Mouse (Mus musculus) cortical plate, adult 2 months (tissue): ENCODE results near the gene Knstrn. TPM values are rescaled to one million over a fixed set of nuclear protein-coding genes. Genes with fewer than 3 reads are reported as not detected.

ENCODE experiments used
- H3K27ac ChIP-seq: fragments of 200-500 bp; 2 replicates; pipeline ENCODE4 v1.5.1; 2012; ENCODE audit warnings: low read length, control low read depth, inconsistent platforms; ENCODE audit not compliant: insufficient read depth
- H3K4me1 ChIP-seq: fragments of 200-500 bp; 2 replicates; pipeline ENCODE4 v1.6.1; 2011; ENCODE audit warnings: low read length; ENCODE audit not compliant: control insufficient read depth, insufficient read depth
- H3K4me3 ChIP-seq: fragments of 200-500 bp; 2 replicates; pipeline ENCODE4 v1.5.1; 2011; ENCODE audit warnings: mild to moderate bottlenecking, low read length, control low read depth; ENCODE audit not compliant: insufficient read depth
- CTCF ChIP-seq: fragments of 200-500 bp; IDR thresholded peaks from 2 replicates; pipeline ENCODE4 v1.5.1; 2011; ENCODE audit warnings: mild to moderate bottlenecking, control low read depth, low read length; ENCODE audit not compliant: insufficient read depth; ENCODE audit errors: extremely low read depth
- POLR2A ChIP-seq: fragments of 200-500 bp; IDR thresholded peaks from 2 replicates; pipeline ENCODE4 v1.6.1; 2011; ENCODE audit warnings: mild to moderate bottlenecking, low read length, control low read depth; ENCODE audit not compliant: insufficient read depth; ENCODE audit errors: extremely low read depth
- polyA plus RNA-seq: library from polyadenylated mRNA; depleted of rRNA; stranded (reverse); fragments of >200 nt; gene quantifications from 2 replicates; pipeline ENCODE4 v1.2.3, GENCODE M21; 2012

Knstrn gene
- polyA plus RNA-seq, 1 experiment = 1.9 TPM

DNA sequence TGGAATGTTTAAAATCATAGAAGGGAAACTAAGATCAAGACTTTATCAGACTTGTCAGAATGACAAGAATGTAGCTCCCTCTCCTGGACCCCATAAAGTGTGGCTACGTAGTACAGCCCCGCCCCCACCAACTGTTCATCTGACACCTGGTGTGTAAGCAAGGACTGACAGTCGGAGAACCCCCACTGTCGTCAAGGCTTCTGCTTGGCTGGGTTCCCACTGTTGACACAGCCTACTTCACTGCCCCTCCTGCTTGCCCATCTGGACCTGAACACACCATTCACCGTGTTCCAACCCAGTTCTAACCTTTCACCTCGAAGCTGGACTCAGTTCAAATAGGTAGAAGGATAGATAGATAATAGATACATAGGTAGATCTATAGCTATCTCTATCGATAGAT, 32.4 kb downstream of the Knstrn start:
- Histone ChIP-seq H3K4me3 (no peak overlapping the region), H3K4me1 (no peaks in the 10 kb centered on the region), H3K27ac (no peak overlapping the region)
- TF ChIP-seq POLR2A = no peak

DNA sequence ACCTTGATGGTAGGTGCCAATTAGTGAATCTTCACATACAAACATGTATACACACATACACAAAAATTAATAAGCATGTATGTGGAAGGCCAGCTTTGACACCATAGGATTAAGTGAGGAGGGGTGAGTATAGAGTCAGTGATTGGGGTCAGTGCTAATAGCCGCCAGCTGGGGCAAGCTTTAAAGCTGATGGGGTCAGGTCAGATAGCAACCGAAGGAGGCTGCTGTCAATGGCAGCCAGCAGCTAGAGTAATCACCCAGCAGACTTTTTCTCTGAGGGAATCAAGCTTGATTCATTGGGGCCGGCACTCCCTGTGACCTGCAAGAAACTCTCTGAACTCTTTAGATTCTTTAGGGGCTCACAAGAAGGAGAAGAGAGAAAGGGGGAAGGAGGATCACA, 38.0 kb downstream of the Knstrn start:
- Histone ChIP-seq H3K27ac (no peak overlapping the region), H3K4me3 (no peak overlapping the region), H3K4me1 (no peaks in the 10 kb centered on the region)
- TF ChIP-seq CTCF = no peak
- no peak for TF ChIP-seq POLR2A

DNA sequence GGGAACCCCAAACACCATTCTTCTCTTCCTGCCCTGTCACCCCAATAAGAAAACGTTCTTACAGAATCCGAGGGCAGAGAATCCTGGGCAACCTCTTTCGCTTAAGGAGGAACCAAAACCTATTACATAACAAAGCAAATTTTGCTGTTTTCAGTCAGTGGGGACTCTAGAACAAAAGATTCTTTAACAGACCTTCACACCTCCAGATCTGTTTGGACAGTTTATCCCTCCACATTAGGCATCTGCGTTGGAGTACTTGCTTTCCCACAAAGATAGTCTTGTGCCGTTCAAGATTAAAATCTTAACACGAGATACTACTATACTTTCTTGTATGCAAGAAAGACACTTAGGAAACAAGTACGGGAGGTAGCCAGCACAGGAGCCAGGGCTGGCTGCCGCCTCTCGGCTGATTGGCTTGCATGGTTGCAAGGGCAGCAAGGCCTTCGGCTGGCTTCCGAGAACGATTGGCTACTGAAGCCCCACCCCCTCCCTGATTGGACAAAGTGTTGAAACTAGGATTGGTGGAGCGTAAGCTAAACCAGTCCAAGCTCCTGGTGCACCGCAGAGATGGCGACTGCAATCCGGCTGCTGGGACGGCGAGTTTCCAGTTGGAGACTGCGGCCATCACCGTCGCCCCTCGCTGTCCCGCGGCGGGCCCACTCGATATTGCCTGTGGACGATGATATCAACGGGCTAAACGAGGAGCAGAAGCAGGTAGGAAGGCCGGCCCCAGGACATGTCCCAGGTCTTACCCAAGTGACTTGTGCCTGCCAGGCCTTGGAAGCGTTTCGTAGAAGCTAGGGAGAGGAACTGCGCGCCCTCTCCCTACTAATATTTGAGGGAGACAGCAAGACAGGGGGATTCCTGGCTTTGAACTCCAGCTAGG, 47.9 kb downstream of the Knstrn start, which contains the start of gene Ivd:
Gene Ivd, plus strand, starts transcription at position 501 of the 886 bp plus-strand sequence.
- TF ChIP-seq CTCF = no peak
- TF ChIP-seq POLR2A = peak; percentile 98
- Histone ChIP-seq H3K4me1 (no peaks in the 10 kb centered on the region), H3K4me3 (peak within 1 kb of the TSS; percentile 44), H3K27ac (no peak within 1 kb of the TSS; the same call in 1 of the 2 replicates)

DNA sequence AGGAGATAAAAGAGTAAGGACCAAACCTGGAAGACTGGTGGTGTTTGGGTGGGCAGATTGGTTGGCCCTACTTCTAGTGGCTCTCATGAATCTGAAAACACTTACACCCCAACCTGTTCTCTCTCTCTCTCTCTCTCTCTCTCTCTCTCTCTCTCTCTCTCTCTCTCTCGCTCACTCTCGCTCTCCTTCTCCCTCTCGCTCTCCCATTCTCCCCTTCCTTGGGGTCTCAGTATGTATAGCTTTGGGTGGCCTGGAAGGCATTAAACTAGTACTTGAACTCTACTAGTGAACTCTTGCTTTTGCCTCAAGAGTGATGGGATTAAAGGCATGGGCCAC, 48.5 kb downstream of the Knstrn start:
- Histone ChIP-seq H3K27ac (no peak overlapping the region; the same call in 1 of the 2 replicates), H3K4me3 (peak overlapping the region; percentile 44), H3K4me1 (no peaks in the 10 kb centered on the region)
- TF ChIP-seq CTCF = no peak
- TF ChIP-seq POLR2A = no peak

GRCm38 (mm10) chr2:118870601-118871000, 56.8 kb downstream of the Knstrn start:
- no peak for TF ChIP-seq POLR2A
- TF ChIP-seq CTCF = no peak
- Histone ChIP-seq H3K4me1 (no peaks in the 10 kb centered on the region), H3K27ac (no peak overlapping the region), H3K4me3 (no peak overlapping the region)

GRCm38 (mm10) chr2:118871032-118871431, 57.2 kb downstream of the Knstrn start:
- TF ChIP-seq POLR2A = no peak
- no peak for TF ChIP-seq CTCF
- Histone ChIP-seq H3K4me3 (no peak overlapping the region), H3K4me1 (no peaks in the 10 kb centered on the region), H3K27ac (no peak overlapping the region)

GRCm38 (mm10) chr2:118873018-118873417, 59.2 kb downstream of the Knstrn start:
- Histone ChIP-seq H3K4me1 (no peaks in the 10 kb centered on the region), H3K4me3 (no peak overlapping the region), H3K27ac (no peak overlapping the region)
- TF ChIP-seq CTCF (no peak), POLR2A (no peak)

- Histone ChIP-seq H3K4me1 (no peaks in the 10 kb centered on the region), H3K4me3 (no peak overlapping the region), H3K27ac (no peak overlapping the region)
- no peak for TF ChIP-seq CTCF
- TF ChIP-seq POLR2A = no peak
These were observed 60.2 kb downstream of the Knstrn start for GRCm38 (mm10) chr2:118873890-118874430.

GRCm38 (mm10) chr2:118875316-118875715, 61.5 kb downstream of the Knstrn start:
- H3K4me1 ChIP-seq = no peaks in the 10 kb centered on the region
- H3K4me3 ChIP-seq = no peak overlapping the region
- no peak for TF ChIP-seq POLR2A
- TF ChIP-seq CTCF = no peak
- H3K27ac ChIP-seq = no peak overlapping the region

DNA sequence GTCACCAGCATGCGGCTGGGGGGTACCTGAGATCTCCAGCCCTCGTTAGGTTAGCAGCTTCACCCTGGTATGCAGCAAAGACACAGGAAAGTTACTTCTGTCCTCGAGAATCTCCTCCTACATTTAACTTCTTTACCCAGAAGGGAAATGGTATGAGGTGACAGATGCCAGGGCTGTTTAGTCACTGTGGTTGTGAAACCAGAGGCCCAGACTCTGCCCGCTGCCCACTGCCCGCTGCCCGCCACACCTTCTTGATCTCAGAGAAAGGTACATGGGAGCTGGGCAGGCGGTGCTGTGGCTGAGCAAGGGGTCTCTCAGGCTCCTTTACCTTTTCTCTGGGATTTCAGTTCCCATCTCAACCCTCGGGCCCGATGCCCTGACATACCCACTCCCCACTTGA, 62.6 kb downstream of the Knstrn start:
- TF ChIP-seq POLR2A (no peak), CTCF (no peak)

More for the DNA sequence above, 62.6 kb downstream of the Knstrn start:
- no peak overlapping the region for H3K4me3 ChIP-seq
- no peak overlapping the region for H3K27ac ChIP-seq
- H3K4me1 ChIP-seq = no peaks in the 10 kb centered on the region
